Mouse (Mus musculus) heart, adult 2 months (tissue): ENCODE results near the gene Lsp1.

Source experiments
- CTCF ChIP-seq: fragments of 200-600 bp; IDR thresholded peaks from 2 replicates; pipeline ENCODE4 v1.8.1; 2022; ENCODE audit warnings: antibody characterized with exemption, mild to moderate bottlenecking, moderate library complexity
- EP300 ChIP-seq: fragments of 200-500 bp; IDR thresholded peaks from 2 replicates; pipeline ENCODE4 v1.6.1; 2011; ENCODE audit warnings: low read depth, low read length, control low read depth; ENCODE audit not compliant: insufficient read depth
- POLR2A ChIP-seq: fragments of 200-500 bp; IDR thresholded peaks from 2 replicates; pipeline ENCODE4 v1.6.1; 2011; ENCODE audit warnings: mild to moderate bottlenecking, low read depth, low read length, control low read depth; ENCODE audit not compliant: insufficient read depth

GRCm38 (mm10) chr7:142516221-142516978, 55.8 kb downstream of the Lsp1 start:
- TF ChIP-seq CTCF (no peak), EP300 (no peak), POLR2A (no peak)
